Mouse (Mus musculus): ENCODE data around the gene Prkg1. TPM values are rescaled to one million over a fixed set of nuclear protein-coding genes. Genes with fewer than 3 reads are reported as not detected.

The Prkg1 gene
- polyA plus RNA-seq, 1 experiment from 2014 or later = 10.0 TPM

- Histone ChIP-seq H3K4me1 (no peaks in the 10 kb centered on the region), H3K4me2 (no peak overlapping the region), H3K27me3 (replicated peaks) (no peaks in the 10 kb centered on the region), H3K9ac (no peak overlapping the region), H3K27ac (no peak overlapping the region), H3K9me3 (no peaks in the 10 kb centered on the region), H3K4me3 (replicated peaks) (no peak overlapping the region), H3K36me3 (no peaks in the 10 kb centered on the region)
- ATAC-seq (ENCODE audit: insufficient read depth, low FRiP score, low read depth) = no peak
- WGBS = 41% methylated on average over 8 of the region's 9 CpGs
Observed at GRCm38 (mm10) chr19:31337163-31337862, 427.5 kb downstream of the Prkg1 start.

GRCm38 (mm10) chr19:31336381-31336780, 428.5 kb downstream of the Prkg1 start:
- no peaks in the 10 kb centered on the region for H3K36me3 ChIP-seq
- no peak overlapping the region for H3K4me2 ChIP-seq
- no peaks in the 10 kb centered on the region for H3K9me3 ChIP-seq
- H3K4me3 ChIP-seq (replicated peaks) = no peak overlapping the region
- H3K9ac ChIP-seq = no peak overlapping the region
- no peak for ATAC-seq (ENCODE audit: insufficient read depth, low FRiP score, low read depth)
- H3K27me3 ChIP-seq (replicated peaks) = no peaks in the 10 kb centered on the region
- WGBS = 64% methylated on average over 3 of the region's 3 CpGs
- H3K4me1 ChIP-seq = no peaks in the 10 kb centered on the region
- no peak overlapping the region for H3K27ac ChIP-seq

- H3K9me3 ChIP-seq = no peaks in the 10 kb centered on the region
- H3K36me3 ChIP-seq = no peaks in the 10 kb centered on the region
- no peaks in the 10 kb centered on the region for H3K4me1 ChIP-seq
- H3K4me2 ChIP-seq = no peak overlapping the region
- H3K4me3 ChIP-seq (replicated peaks) = no peak overlapping the region
- H3K9ac ChIP-seq = no peak overlapping the region
- H3K27ac ChIP-seq = no peak overlapping the region
- ATAC-seq (ENCODE audit: insufficient read depth, low FRiP score, low read depth) = no peak
- H3K27me3 ChIP-seq (replicated peaks) = no peaks in the 10 kb centered on the region
- 39% methylated on average over 5 of the region's 5 CpGs for WGBS
Observed at GRCm38 (mm10) chr19:31329893-31330292, 434.9 kb downstream of the Prkg1 start.

- WGBS = 76% methylated on average over 3 of the region's 3 CpGs
Observed at GRCm38 (mm10) chr19:31304760-31305159, 460.1 kb downstream of the Prkg1 start.

GRCm38 (mm10) chr19:31291231-31291630, 473.6 kb downstream of the Prkg1 start:
- WGBS = 72% methylated on average over 2 of the region's 2 CpGs
- H3K36me3 ChIP-seq = no peaks in the 10 kb centered on the region
- H3K4me3 ChIP-seq (replicated peaks) = no peak overlapping the region
- H3K27me3 ChIP-seq (replicated peaks) = no peaks in the 10 kb centered on the region
- H3K9me3 ChIP-seq = no peaks in the 10 kb centered on the region
- H3K4me2 ChIP-seq = no peak overlapping the region
- no peaks in the 10 kb centered on the region for H3K4me1 ChIP-seq
- no peak for ATAC-seq (ENCODE audit: insufficient read depth, low FRiP score, low read depth)
- H3K27ac ChIP-seq = no peak overlapping the region
- no peak overlapping the region for H3K9ac ChIP-seq

More at GRCm38 (mm10) chr19:31304760-31305159, 460.1 kb downstream of the Prkg1 start:
- ATAC-seq (ENCODE audit: insufficient read depth, low FRiP score, low read depth) = no peak
- Histone ChIP-seq H3K4me2 (no peak overlapping the region), H3K27ac (no peak overlapping the region), H3K9ac (no peak overlapping the region), H3K4me1 (no peaks in the 10 kb centered on the region), H3K27me3 (replicated peaks) (no peaks in the 10 kb centered on the region), H3K4me3 (replicated peaks) (no peak overlapping the region), H3K9me3 (no peaks in the 10 kb centered on the region), H3K36me3 (no peaks in the 10 kb centered on the region)

- 34% methylated on average over 3 of the region's 3 CpGs for WGBS
- no peaks in the 10 kb centered on the region for H3K27me3 ChIP-seq (replicated peaks)
- H3K36me3 ChIP-seq = no peaks in the 10 kb centered on the region
- ATAC-seq (ENCODE audit: insufficient read depth, low FRiP score, low read depth) = no peak
- 0 out of 2 replicates have a peak overlapping the region, but pooled peaks have one; percentile 48 for H3K27ac ChIP-seq
- H3K9me3 ChIP-seq = no peaks in the 10 kb centered on the region
- H3K4me3 ChIP-seq (replicated peaks) = no peak overlapping the region
- H3K9ac ChIP-seq = no peak overlapping the region
- 0 out of 2 replicates have a peak, but pooled peaks cover 2% of the 10 kb centered on the region for H3K4me1 ChIP-seq
- H3K4me2 ChIP-seq = no peak overlapping the region
Observed at GRCm38 (mm10) chr19:31284581-31284980, 480.3 kb downstream of the Prkg1 start.

- Histone ChIP-seq H3K27me3 (replicated peaks) (no peaks in the 10 kb centered on the region), H3K4me2 (no peak overlapping the region), H3K36me3 (no peaks in the 10 kb centered on the region), H3K9ac (no peak overlapping the region), H3K9me3 (no peaks in the 10 kb centered on the region), H3K27ac (peak overlapping the region; percentile 48; the same call in 1 of the 2 replicates), H3K4me1 (0 out of 2 replicates have a peak, but pooled peaks cover 2% of the 10 kb centered on the region), H3K4me3 (replicated peaks) (no peak overlapping the region)
- no peak for ATAC-seq (ENCODE audit: insufficient read depth, low FRiP score, low read depth)
- WGBS = 73% methylated on average over 7 of the region's 7 CpGs
Observed at GRCm38 (mm10) chr19:31284126-31284525, 480.7 kb downstream of the Prkg1 start.

GRCm38 (mm10) chr19:31283617-31284016, 481.2 kb downstream of the Prkg1 start:
- Histone ChIP-seq H3K36me3 (no peaks in the 10 kb centered on the region), H3K4me3 (replicated peaks) (no peak overlapping the region), H3K9ac (no peak overlapping the region), H3K4me2 (no peak overlapping the region), H3K27me3 (replicated peaks) (no peaks in the 10 kb centered on the region), H3K27ac (no peak overlapping the region), H3K4me1 (0 out of 2 replicates have a peak, but pooled peaks cover 2% of the 10 kb centered on the region), H3K9me3 (no peaks in the 10 kb centered on the region)
- 71% methylated on average over 2 of the region's 2 CpGs for WGBS
- ATAC-seq (ENCODE audit: insufficient read depth, low FRiP score, low read depth) = no peak

- H3K9ac ChIP-seq = no peak overlapping the region
- no peaks in the 10 kb centered on the region for H3K36me3 ChIP-seq
- no peaks in the 10 kb centered on the region for H3K9me3 ChIP-seq
- no peak for ATAC-seq (ENCODE audit: insufficient read depth, low FRiP score, low read depth)
- WGBS = 55% methylated on average over 7 of the region's 7 CpGs
- H3K27me3 ChIP-seq (replicated peaks) = no peaks in the 10 kb centered on the region
- H3K27ac ChIP-seq = no peak overlapping the region
- H3K4me2 ChIP-seq = no peak overlapping the region
- no peak overlapping the region for H3K4me3 ChIP-seq (replicated peaks)
- H3K4me1 ChIP-seq = 0 out of 2 replicates have a peak, but pooled peaks cover 2% of the 10 kb centered on the region
Observed at GRCm38 (mm10) chr19:31279797-31280486, 484.9 kb downstream of the Prkg1 start.

GRCm38 (mm10) chr19:31262438-31262837, 502.4 kb downstream of the Prkg1 start:
- no peak for ATAC-seq (ENCODE audit: insufficient read depth, low FRiP score, low read depth)
- no peak overlapping the region for H3K4me3 ChIP-seq (replicated peaks)
- 76% methylated on average over 1 of the region's 1 CpGs for WGBS

GRCm38 (mm10) chr19:31260494-31260893, 504.3 kb downstream of the Prkg1 start:
- H3K27ac ChIP-seq = no peak overlapping the region
- H3K9me3 ChIP-seq = no peaks in the 10 kb centered on the region
- H3K9ac ChIP-seq = no peak overlapping the region
- no peak; the same call in 1 of the 2 replicates for ATAC-seq (ENCODE audit: insufficient read depth, low FRiP score, low read depth)
- H3K27me3 ChIP-seq (replicated peaks) = no peaks in the 10 kb centered on the region
- H3K4me3 ChIP-seq (replicated peaks) = no peak overlapping the region
- no peaks in the 10 kb centered on the region for H3K4me1 ChIP-seq
- H3K4me2 ChIP-seq = no peak overlapping the region
- H3K36me3 ChIP-seq = no peaks in the 10 kb centered on the region

More at GRCm38 (mm10) chr19:31262438-31262837, 502.4 kb downstream of the Prkg1 start:
- Histone ChIP-seq H3K4me2 (no peak overlapping the region), H3K9ac (no peak overlapping the region), H3K27ac (no peak overlapping the region), H3K4me1 (no peaks in the 10 kb centered on the region), H3K27me3 (replicated peaks) (no peaks in the 10 kb centered on the region), H3K36me3 (no peaks in the 10 kb centered on the region), H3K9me3 (no peaks in the 10 kb centered on the region)

GRCm38 (mm10) chr19:31255780-31256179, 509.1 kb downstream of the Prkg1 start:
- Histone ChIP-seq H3K27me3 (replicated peaks) (no peaks in the 10 kb centered on the region), H3K36me3 (no peaks in the 10 kb centered on the region), H3K4me2 (no peak overlapping the region), H3K4me1 (no peaks in the 10 kb centered on the region), H3K27ac (no peak overlapping the region), H3K9me3 (no peaks in the 10 kb centered on the region), H3K4me3 (replicated peaks) (no peak overlapping the region), H3K9ac (no peak overlapping the region)
- ATAC-seq (ENCODE audit: insufficient read depth, low FRiP score, low read depth) = no peak
- 77% methylated on average over 2 of the region's 2 CpGs for WGBS
